In the genomic region with DNA sequence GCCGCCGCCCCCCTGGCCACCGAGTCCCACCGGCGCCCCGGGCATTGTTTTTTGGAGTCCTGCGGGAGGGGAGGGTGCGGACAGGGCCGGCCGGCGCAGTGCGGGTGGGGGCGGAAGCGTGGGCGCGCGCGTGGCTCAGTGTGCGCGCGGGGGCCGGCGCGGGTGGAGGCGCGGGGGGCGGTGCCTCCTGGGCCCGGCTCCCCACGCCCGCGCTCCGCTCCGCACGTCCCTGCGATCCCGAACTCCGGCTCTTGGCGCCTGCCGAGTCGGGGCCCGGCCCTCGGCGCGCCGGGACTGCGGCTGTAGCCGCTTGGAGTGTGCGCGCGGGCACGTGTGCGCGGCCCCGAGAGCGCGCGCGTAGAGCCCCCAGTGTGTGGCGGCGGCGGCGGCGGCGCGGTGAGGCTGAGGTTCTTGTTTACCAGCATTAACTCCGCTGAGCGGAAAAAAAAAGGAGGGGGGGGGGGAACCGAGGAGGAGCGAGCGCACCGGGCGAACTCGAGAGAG, we compare ENCODE assay signal across 8 mouse cellular contexts. TPM values are rescaled to one million over a fixed set of nuclear protein-coding genes. Genes with fewer than 3 reads are reported as not detected.
A peak's percentile ranks its signal among the peaks of the same experiment; 100 is the strongest.
DNase-seq lines count a peak whose midpoint lies in the region; ATAC-seq lines count a peak whose summit lies in the region.

No protein-coding gene starts in this region.

- no peaks in the 10 kb centered on the region for H3K36me3 ChIP-seq in heart, embryonic 14.5 days (ENCODE audit: control insufficient read depth, insufficient read depth, low read length)
- H3K36me3 ChIP-seq in liver, embryonic 13.5 days = no peaks in the 10 kb centered on the region
- H3K36me3 ChIP-seq in neural tube, embryonic 11.5 days (ENCODE audit: control insufficient read depth, insufficient read depth, low read length) = no peaks in the 10 kb centered on the region
- no peaks in the 10 kb centered on the region for H3K36me3 ChIP-seq in stomach, embryonic 16.5 days (ENCODE audit: control insufficient read depth, insufficient read depth, low read length)

- peak overlapping the region; percentile 98 for H3K9ac ChIP-seq in heart, embryonic 14.5 days (ENCODE audit: low read length)
- H3K9ac ChIP-seq in liver, embryonic 13.5 days = peak overlapping the region; percentile 88
- peak overlapping the region; percentile 98 for H3K9ac ChIP-seq in neural tube, embryonic 11.5 days (ENCODE audit: low read length)
- peak overlapping the region; percentile 95 for H3K9ac ChIP-seq in stomach, embryonic 16.5 days (ENCODE audit: low read length)

- peak overlapping the region; percentile 73 to 89 for H3K4me3 ChIP-seq in heart, embryonic 14.5 days (ENCODE audit: control insufficient read depth in 1 of 2, insufficient read depth in 1 of 2, low read depth in 1 of 2, low read length in 2 of 2)
- H3K4me3 ChIP-seq in liver, embryonic 13.5 days (replicated peaks) = peak overlapping the region; percentile 90
- H3K4me3 ChIP-seq in neural tube, embryonic 11.5 days (ENCODE audit: low read depth, low read length) = peak overlapping the region; percentile 88
- peak overlapping the region; percentile 90 for H3K4me3 ChIP-seq in stomach, embryonic 16.5 days (replicated peaks; ENCODE audit: low read length)

- peaks cover 10 to 22% of the 10 kb centered on the region in 2 experiments for H3K4me1 ChIP-seq in heart, embryonic 14.5 days (ENCODE audit: control insufficient read depth in 2 of 2, insufficient read depth in 2 of 2, low read length in 2 of 2)
- H3K4me1 ChIP-seq in liver, embryonic 13.5 days (replicated peaks) = peaks cover 46% of the 10 kb centered on the region
- peaks cover 7% of the 10 kb centered on the region for H3K4me1 ChIP-seq in neural tube, embryonic 11.5 days (ENCODE audit: control insufficient read depth, insufficient read depth, low read length)
- H3K4me1 ChIP-seq in stomach, embryonic 16.5 days (ENCODE audit: control insufficient read depth, insufficient read depth, low read length) = peaks cover 24% of the 10 kb centered on the region

- no peaks in the 10 kb centered on the region for H3K9me3 ChIP-seq in heart, embryonic 14.5 days (ENCODE audit: control insufficient read depth, low read length)
- H3K9me3 ChIP-seq in liver, embryonic 13.5 days (replicated peaks) = no peaks in the 10 kb centered on the region
- H3K9me3 ChIP-seq in neural tube, embryonic 11.5 days (ENCODE audit: control insufficient read depth, low read length) = no peaks in the 10 kb centered on the region
- no peaks in the 10 kb centered on the region for H3K9me3 ChIP-seq in stomach, embryonic 16.5 days (replicated peaks; ENCODE audit: control insufficient read depth, low read length)

- peak overlapping the region; percentile 90 for H3K4me2 ChIP-seq in heart, embryonic 14.5 days (ENCODE audit: low read length)
- peak overlapping the region; percentile 97 for H3K4me2 ChIP-seq in liver, embryonic 13.5 days
- H3K4me2 ChIP-seq in neural tube, embryonic 11.5 days (ENCODE audit: low read depth) = peak overlapping the region; percentile 97
- peak overlapping the region; percentile 98 for H3K4me2 ChIP-seq in stomach, embryonic 16.5 days (ENCODE audit: low read depth, low read length)

- H3K27me3 ChIP-seq in heart, embryonic 14.5 days (ENCODE audit: control insufficient read depth, insufficient read depth, low read length) = no peaks in the 10 kb centered on the region
- peaks cover 19% of the 10 kb centered on the region for H3K27me3 ChIP-seq in liver, embryonic 13.5 days
- no peaks in the 10 kb centered on the region for H3K27me3 ChIP-seq in neural tube, embryonic 11.5 days (ENCODE audit: control insufficient read depth, insufficient read depth, low read length)
- no peaks in the 10 kb centered on the region for H3K27me3 ChIP-seq in stomach, embryonic 16.5 days (ENCODE audit: control insufficient read depth, insufficient read depth, low read length)

- peak overlapping the region; percentile 98 to 100 for H3K27ac ChIP-seq in heart, embryonic 14.5 days (replicated peaks in 1 of 2; ENCODE audit: control insufficient read depth in 1 of 2, insufficient read depth in 1 of 2, low read depth in 2 of 2, low read length in 2 of 2)
- peak overlapping the region; percentile 92 for H3K27ac ChIP-seq in liver, embryonic 13.5 days
- H3K27ac ChIP-seq in neural tube, embryonic 11.5 days (ENCODE audit: low read depth, low read length) = peak overlapping the region; percentile 100
- H3K27ac ChIP-seq in stomach, embryonic 16.5 days (ENCODE audit: low read length) = peak overlapping the region; percentile 100

- peak; percentile 75 for DNase-seq in c-Kit-negative CD71-positive TER-119-positive erythroid progenitor cells, embryonic 14.5 days (ENCODE audit: low read depth, low spot score)
- peak; percentile 69 for DNase-seq in fibroblast of lung, adult 2 months (ENCODE audit: low read depth)
- DNase-seq in kidney, postnatal 14 days = peak; percentile 98
- peak; percentile 86 for DNase-seq in liver, embryonic 13.5 days
- DNase-seq in neural tube, embryonic 11.5 days (ENCODE audit: low spot score) = peak; percentile 98

- 0% methylated on average over 40 of the region's 73 CpGs for WGBS in heart, embryonic 14.5 days
- WGBS in liver, embryonic 13.5 days (ENCODE audit: insufficient replicate concordance) = under 1% methylated on average over 59 of the region's 73 CpGs
- 0% methylated on average over 49 of the region's 73 CpGs for WGBS in neural tube, embryonic 11.5 days
- WGBS in stomach, embryonic 16.5 days = under 1% methylated on average over 72 of the region's 73 CpGs

- peak; percentile 43 for ATAC-seq in CD4-positive, CD25-positive, alpha-beta regulatory T cell, adult 4 months
- ATAC-seq in heart, embryonic 14.5 days (ENCODE audit: insufficient number of reproducible peaks, insufficient read depth, low FRiP score, low read depth) = peak; percentile 83
- ATAC-seq in liver, embryonic 13.5 days (ENCODE audit: low read depth) = peak; percentile 79
- ATAC-seq in neural tube, embryonic 11.5 days (ENCODE audit: insufficient read depth, low FRiP score, low TSS enrichment) = peak; percentile 81
- ATAC-seq in stomach, embryonic 16.5 days (ENCODE audit: insufficient read depth, low FRiP score) = peak; percentile 90

RNA-seq across cellular contexts. Expression of a gene that starts 1.0 kb away (rescaled TPM):
- 10 to 100 TPM; 20.0 to 30.4 TPM for polyA plus RNA-seq in CD4-positive, CD25-positive, alpha-beta regulatory T cell, adult 4 months (2017; shearing (Covaris generic))
- polyA plus RNA-seq in heart, embryonic 14.5 days (2014; fragmentation: Nextera tagmentation; extraction: Ambion mirVana) = 16.1 and 16.6 TPM in 2 replicates
- polyA plus RNA-seq in liver, embryonic 13.5 days (2015; fragmentation: Nextera tagmentation; extraction: Ambion mirVana) = 4.1 and 4.3 TPM in 2 replicates
- polyA plus RNA-seq in neural tube, embryonic 11.5 days (2014; fragmentation: Nextera tagmentation; extraction: Ambion mirVana) = 17.2 and 18.4 TPM in 2 replicates
- 15.0 and 15.4 TPM in 2 replicates for polyA plus RNA-seq in stomach, embryonic 16.5 days (2015; fragmentation: Nextera tagmentation; extraction: Ambion mirVana)

Comparison
In these comparisons a context has a peak if more than half of its experiments do, and no peak if none do; other contexts are left out.
1. Peak in every context shown above with its lines: DNase-seq, ATAC-seq, H3K4me3 ChIP-seq and H3K27ac ChIP-seq.